Mouse (Mus musculus): Measurements from ENCODE around the gene Daam1. TPM values are rescaled to one million over a fixed set of nuclear protein-coding genes. Genes with fewer than 3 reads are reported as not detected.

Gene Daam1
- polyA plus RNA-seq, 1 experiment from 2014 or later = 17.6 TPM

- Histone ChIP-seq H3K4me1 (peaks cover 24% of the 10 kb centered on the region), H3K36me3 (ENCODE audit: poor library complexity, severe bottlenecking) (peaks cover 43% of the 10 kb centered on the region), H3K27ac (no peak overlapping the region), H3K9me3 (replicated peaks) (no peaks in the 10 kb centered on the region), H3K4me2 (no peak overlapping the region), H3K9ac (no peak overlapping the region), H3K27me3 (no peaks in the 10 kb centered on the region), H3K4me3 (no peak overlapping the region)
- ATAC-seq = 0 out of 2 replicates have a peak, but pooled peaks have one; percentile 43
- WGBS = 67% methylated on average over 12 of the region's 12 CpGs
These were observed 139.2 kb downstream of the Daam1 start for GRCm38 (mm10) chr12:71969941-71970629.

DNA sequence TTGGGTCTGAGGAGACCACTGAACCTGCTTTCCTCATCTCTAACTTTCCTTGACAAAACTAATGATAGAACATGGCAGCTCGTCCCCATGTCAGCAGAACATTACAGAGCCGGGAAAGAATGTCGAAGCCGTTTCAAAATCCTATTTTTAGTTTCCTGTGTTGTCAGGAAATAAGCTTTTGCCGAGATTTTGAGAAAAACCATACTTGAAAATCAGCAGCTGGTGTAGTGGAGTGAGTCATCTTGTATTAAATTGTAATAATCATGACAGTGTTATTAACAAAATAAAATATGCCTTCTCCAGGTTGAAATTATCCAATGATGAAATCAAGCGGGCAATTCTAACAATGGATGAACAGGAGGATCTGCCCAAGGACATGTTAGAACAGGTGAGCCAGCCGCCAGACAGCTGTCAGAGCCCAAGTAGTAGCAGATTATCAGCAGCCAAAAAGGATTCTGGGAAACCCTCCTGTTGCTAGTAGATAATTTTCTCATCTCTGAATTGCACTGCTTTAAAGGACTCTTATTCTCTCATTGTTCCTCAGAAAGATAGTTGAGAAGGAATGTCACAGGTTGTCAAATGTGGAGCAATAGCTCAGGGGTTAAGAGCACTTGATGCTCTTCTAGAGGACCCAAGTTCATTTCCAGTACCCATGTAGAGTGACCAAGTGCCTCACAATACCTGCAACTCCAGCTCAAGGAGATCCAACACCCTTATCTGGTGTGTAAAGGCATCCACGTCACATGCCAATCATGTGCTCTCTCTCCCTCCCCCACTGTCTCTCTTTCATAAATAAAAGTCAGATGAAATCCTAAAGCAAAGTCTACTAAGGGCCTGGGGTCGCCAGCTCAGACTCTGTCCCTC, 140.1 kb downstream of the Daam1 start:
- H3K27me3 ChIP-seq = no peaks in the 10 kb centered on the region
- ATAC-seq = no peak
- peaks cover 34% of the 10 kb centered on the region for H3K4me1 ChIP-seq
- no peak overlapping the region for H3K4me3 ChIP-seq
- H3K36me3 ChIP-seq (ENCODE audit: poor library complexity, severe bottlenecking) = peaks cover 52% of the 10 kb centered on the region
- H3K27ac ChIP-seq = no peak overlapping the region
- no peak overlapping the region for H3K4me2 ChIP-seq
- no peaks in the 10 kb centered on the region for H3K9me3 ChIP-seq (replicated peaks)
- no peak overlapping the region for H3K9ac ChIP-seq
- 92% methylated on average over 9 of the region's 9 CpGs for WGBS

DNA sequence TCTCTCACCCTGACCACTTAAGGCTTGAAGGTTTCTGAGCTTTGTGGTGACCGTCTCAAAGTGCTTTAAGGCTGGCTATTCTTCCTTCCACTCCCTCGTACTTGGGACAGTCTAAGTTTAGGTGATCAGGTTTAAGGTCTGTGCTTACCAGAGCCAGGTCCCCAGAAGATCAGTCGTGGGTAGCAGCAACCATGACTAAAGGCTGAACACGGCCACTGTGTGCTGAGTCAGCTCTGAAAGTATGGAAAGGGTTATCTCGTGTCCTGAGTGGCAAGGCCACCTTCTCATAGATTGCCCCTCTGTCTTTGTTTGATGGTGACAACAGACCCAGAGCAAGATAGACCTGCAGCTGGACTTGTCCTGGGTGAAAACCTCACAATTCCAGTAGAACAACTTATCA, 141.2 kb downstream of the Daam1 start:
- Histone ChIP-seq H3K4me2 (no peak overlapping the region), H3K4me3 (no peak overlapping the region), H3K4me1 (peaks cover 45% of the 10 kb centered on the region), H3K9ac (no peak overlapping the region), H3K27ac (no peak overlapping the region), H3K36me3 (ENCODE audit: poor library complexity, severe bottlenecking) (peaks cover 63% of the 10 kb centered on the region), H3K9me3 (replicated peaks) (no peaks in the 10 kb centered on the region), H3K27me3 (no peaks in the 10 kb centered on the region)
- WGBS = 89% methylated on average over 5 of the region's 5 CpGs
- ATAC-seq = no peak

- no peak for ATAC-seq
- peaks cover 48% of the 10 kb centered on the region for H3K4me1 ChIP-seq
- no peak overlapping the region for H3K4me3 ChIP-seq
- H3K9ac ChIP-seq = no peak overlapping the region
- 92% methylated on average over 12 of the region's 12 CpGs for WGBS
- no peak overlapping the region for H3K27ac ChIP-seq
- no peaks in the 10 kb centered on the region for H3K27me3 ChIP-seq
- no peak overlapping the region for H3K4me2 ChIP-seq
- H3K9me3 ChIP-seq (replicated peaks) = no peaks in the 10 kb centered on the region
- peaks cover 68% of the 10 kb centered on the region for H3K36me3 ChIP-seq (ENCODE audit: poor library complexity, severe bottlenecking)
These were observed 141.9 kb downstream of the Daam1 start for GRCm38 (mm10) chr12:71972619-71973266.

- peak; percentile 39; the same call in 1 of the 2 replicates for ATAC-seq
- H3K27me3 ChIP-seq = no peaks in the 10 kb centered on the region
- H3K36me3 ChIP-seq (ENCODE audit: poor library complexity, severe bottlenecking) = peaks cover 71% of the 10 kb centered on the region
- 63% methylated on average over 9 of the region's 9 CpGs for WGBS
- no peak overlapping the region for H3K4me3 ChIP-seq
- no peak overlapping the region for H3K4me2 ChIP-seq
- H3K9me3 ChIP-seq (replicated peaks) = no peaks in the 10 kb centered on the region
- H3K27ac ChIP-seq = no peak overlapping the region
- H3K9ac ChIP-seq = no peak overlapping the region
- H3K4me1 ChIP-seq = peaks cover 51% of the 10 kb centered on the region
These were observed 142.7 kb downstream of the Daam1 start for GRCm38 (mm10) chr12:71973577-71973976.

DNA sequence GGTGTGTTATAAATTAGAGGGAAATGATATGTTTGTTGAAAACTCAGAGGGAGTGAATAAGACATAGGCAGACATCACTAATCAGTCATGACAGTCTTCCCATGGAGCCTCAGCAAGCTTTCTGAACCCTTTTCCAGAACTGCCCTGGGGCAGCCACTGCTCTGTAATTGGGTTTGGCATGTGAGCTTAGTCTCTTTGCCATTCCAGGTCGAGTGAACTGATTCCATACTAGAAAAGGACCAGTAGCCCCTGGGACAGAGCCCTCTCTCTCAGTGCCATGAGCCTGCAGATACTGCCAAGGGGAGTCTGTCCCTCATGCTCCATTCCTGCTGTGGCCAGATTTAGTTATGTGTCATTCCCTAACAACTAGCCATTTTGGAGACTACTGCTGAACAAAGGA, 144.7 kb downstream of the Daam1 start:
- Histone ChIP-seq H3K9me3 (replicated peaks) (no peaks in the 10 kb centered on the region), H3K4me1 (peaks cover 56% of the 10 kb centered on the region), H3K36me3 (ENCODE audit: poor library complexity, severe bottlenecking) (peaks cover 73% of the 10 kb centered on the region), H3K9ac (no peak overlapping the region), H3K27me3 (no peaks in the 10 kb centered on the region), H3K27ac (peak overlapping the region; percentile 77), H3K4me3 (no peak overlapping the region), H3K4me2 (no peak overlapping the region)
- WGBS = 48% methylated on average over 1 of the region's 1 CpGs
- no peak for ATAC-seq

GRCm38 (mm10) chr12:71976361-71976960, 145.6 kb downstream of the Daam1 start:
- H3K9ac ChIP-seq = no peak overlapping the region
- no peak overlapping the region for H3K4me3 ChIP-seq
- no peaks in the 10 kb centered on the region for H3K9me3 ChIP-seq (replicated peaks)
- H3K36me3 ChIP-seq (ENCODE audit: poor library complexity, severe bottlenecking) = peaks cover 73% of the 10 kb centered on the region
- peak overlapping the region; percentile 77 for H3K27ac ChIP-seq
- no peaks in the 10 kb centered on the region for H3K27me3 ChIP-seq
- peaks cover 62% of the 10 kb centered on the region for H3K4me1 ChIP-seq
- WGBS = 35% methylated on average over 7 of the region's 7 CpGs
- no peak for ATAC-seq
- H3K4me2 ChIP-seq = no peak overlapping the region

DNA sequence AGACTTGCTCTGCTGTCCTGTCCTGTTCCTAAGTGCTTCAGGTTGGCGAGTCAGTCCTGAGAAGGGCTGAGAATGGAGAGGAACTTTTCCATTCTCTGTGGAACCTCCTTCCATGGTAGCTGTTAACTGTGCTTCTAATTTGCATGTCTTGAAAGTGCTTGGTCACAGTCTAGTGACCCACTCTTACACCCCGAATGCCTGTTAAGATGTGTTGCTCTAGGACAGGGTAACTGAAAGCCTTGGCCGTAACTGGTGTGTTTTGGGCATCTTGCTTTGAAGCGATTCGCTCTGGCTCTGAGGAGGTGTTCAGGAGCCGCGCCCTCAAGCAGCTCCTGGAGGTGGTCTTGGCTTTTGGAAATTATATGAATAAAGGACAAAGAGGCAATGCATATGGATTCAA, 146.5 kb downstream of the Daam1 start:
- Histone ChIP-seq H3K36me3 (ENCODE audit: poor library complexity, severe bottlenecking) (peaks cover 66% of the 10 kb centered on the region), H3K4me3 (no peak overlapping the region), H3K9me3 (replicated peaks) (no peaks in the 10 kb centered on the region), H3K4me1 (peaks cover 65% of the 10 kb centered on the region), H3K4me2 (no peak overlapping the region), H3K27me3 (no peaks in the 10 kb centered on the region), H3K27ac (0 out of 2 replicates have a peak overlapping the region, but pooled peaks have one; percentile 77), H3K9ac (no peak overlapping the region)
- 89% methylated on average over 7 of the region's 7 CpGs for WGBS
- ATAC-seq = no peak

GRCm38 (mm10) chr12:71978513-71979352, 147.9 kb downstream of the Daam1 start:
- WGBS = 18% methylated on average over 12 of the region's 12 CpGs
- H3K9ac ChIP-seq = no peak overlapping the region
- H3K27me3 ChIP-seq = no peaks in the 10 kb centered on the region
- H3K4me3 ChIP-seq = no peak overlapping the region
- H3K4me2 ChIP-seq = no peak overlapping the region
- ATAC-seq = peak; percentile 52; the same call in 1 of the 2 replicates
- H3K36me3 ChIP-seq (ENCODE audit: poor library complexity, severe bottlenecking) = peaks cover 66% of the 10 kb centered on the region
- peak overlapping the region; percentile 25 for H3K27ac ChIP-seq
- H3K9me3 ChIP-seq (replicated peaks) = no peaks in the 10 kb centered on the region
- peaks cover 59% of the 10 kb centered on the region for H3K4me1 ChIP-seq

GRCm38 (mm10) chr12:71980166-71980565, 149.3 kb downstream of the Daam1 start:
- Histone ChIP-seq H3K4me2 (no peak overlapping the region), H3K9ac (no peak overlapping the region), H3K27me3 (no peaks in the 10 kb centered on the region), H3K4me1 (peaks cover 56% of the 10 kb centered on the region), H3K27ac (0 out of 2 replicates have a peak overlapping the region, but pooled peaks have one; percentile 83), H3K36me3 (ENCODE audit: poor library complexity, severe bottlenecking) (peaks cover 70% of the 10 kb centered on the region), H3K9me3 (replicated peaks) (no peaks in the 10 kb centered on the region), H3K4me3 (no peak overlapping the region)
- WGBS = 87% methylated on average over 6 of the region's 6 CpGs
- ATAC-seq = no peak

DNA sequence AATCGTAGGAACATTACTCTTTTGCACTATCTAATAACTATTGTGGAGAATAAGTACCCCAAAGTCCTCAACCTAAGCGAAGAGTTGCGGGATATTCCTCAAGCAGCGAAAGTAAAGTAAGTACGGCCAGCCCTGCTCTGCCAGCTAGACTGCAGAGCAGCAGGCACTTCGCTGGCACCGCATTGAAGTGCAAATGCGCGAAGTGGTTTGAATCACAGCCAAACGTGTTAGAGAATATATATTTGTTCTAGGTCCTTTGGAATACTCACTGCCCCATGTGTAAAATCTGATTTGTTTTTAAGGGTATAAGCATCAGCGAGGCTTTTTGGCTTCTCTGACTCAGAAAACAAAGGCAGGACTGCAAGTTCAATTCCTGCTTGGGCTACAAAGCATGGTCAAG, 149.9 kb downstream of the Daam1 start:
- 61% methylated on average over 11 of the region's 11 CpGs for WGBS
- Histone ChIP-seq H3K4me2 (no peak overlapping the region), H3K4me3 (no peak overlapping the region), H3K9ac (no peak overlapping the region), H3K4me1 (peaks cover 50% of the 10 kb centered on the region), H3K27ac (peak overlapping the region; percentile 83), H3K9me3 (replicated peaks) (no peaks in the 10 kb centered on the region), H3K27me3 (no peaks in the 10 kb centered on the region), H3K36me3 (ENCODE audit: poor library complexity, severe bottlenecking) (peaks cover 70% of the 10 kb centered on the region)
- peak; percentile 43; the same call in 1 of the 2 replicates for ATAC-seq
